Mouse (Mus musculus) right cerebral cortex, postnatal 14 days (tissue): Measurements from ENCODE around the gene Pgrmc1.
"Not testable (repeated sequence)": the region's sequence is repeated elsewhere in the genome, so short reads cannot be mapped to it uniquely, and the experiment has no call there.

Experiments
- DNase-seq: peaks from one replicate; pipeline ENCODE4 v3.0.0; 2022

Gene Pgrmc1

GRCm38 (mm10) chrX:36597707-36598389 lies at the start of gene Pgrmc1:
Gene Pgrmc1, plus strand, starts transcription at chrX:36598206.
- peak; percentile 72 for DNase-seq

DNA sequence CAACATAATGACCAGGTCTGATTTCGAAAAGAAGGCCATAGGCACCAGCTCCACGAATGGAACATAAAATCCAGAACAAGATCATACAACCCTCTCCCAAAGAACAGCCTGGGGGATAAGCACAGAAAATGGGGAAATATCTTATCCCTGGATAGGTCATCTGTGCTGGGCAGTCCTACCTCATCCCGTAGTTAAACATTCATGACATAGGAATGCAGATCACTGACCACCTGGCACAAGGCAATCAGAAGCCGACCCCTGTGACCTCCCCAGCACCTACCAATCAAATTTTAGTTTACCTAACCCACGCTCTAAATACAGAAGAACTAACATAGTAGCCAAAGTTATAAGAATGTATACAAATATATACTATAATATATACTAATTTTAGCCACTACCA lies 49.2 kb upstream of the Pgrmc1 start:
- no peak for DNase-seq

GRCm38 (mm10) chrX:36550906-36551305 lies 47.1 kb upstream of the Pgrmc1 start:
- peak; percentile 14 for DNase-seq

- DNase-seq, result no peak
These were observed 46.7 kb upstream of the Pgrmc1 start for GRCm38 (mm10) chrX:36551351-36551750.

DNA sequence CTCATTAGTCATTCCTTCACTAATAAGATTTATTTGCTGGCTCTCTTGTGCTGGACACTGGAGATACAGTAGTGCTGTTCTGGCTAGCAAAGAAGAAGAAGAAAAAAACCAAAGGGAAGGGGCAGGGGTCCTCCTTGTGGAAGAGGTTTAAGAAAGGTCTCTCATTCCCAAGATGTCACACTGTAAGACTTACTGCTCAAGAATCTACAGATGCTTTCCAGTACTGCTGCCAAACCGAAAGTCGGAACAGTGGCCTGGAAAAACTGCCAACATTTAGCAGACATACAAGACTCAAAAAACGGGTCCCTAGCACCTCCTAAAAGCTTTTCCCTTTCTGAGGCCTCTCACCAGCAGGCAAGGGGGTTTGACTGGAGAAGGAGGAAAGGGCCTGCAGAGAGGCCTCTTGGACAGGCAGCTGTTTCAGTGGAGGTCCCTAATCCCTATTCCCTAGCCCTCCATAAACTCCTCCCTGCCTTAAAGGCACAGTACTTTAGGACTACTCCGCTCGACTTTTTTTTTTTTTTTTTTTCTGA lies 45.9 kb upstream of the Pgrmc1 start:
- DNase-seq, result peak; percentile 15

DNA sequence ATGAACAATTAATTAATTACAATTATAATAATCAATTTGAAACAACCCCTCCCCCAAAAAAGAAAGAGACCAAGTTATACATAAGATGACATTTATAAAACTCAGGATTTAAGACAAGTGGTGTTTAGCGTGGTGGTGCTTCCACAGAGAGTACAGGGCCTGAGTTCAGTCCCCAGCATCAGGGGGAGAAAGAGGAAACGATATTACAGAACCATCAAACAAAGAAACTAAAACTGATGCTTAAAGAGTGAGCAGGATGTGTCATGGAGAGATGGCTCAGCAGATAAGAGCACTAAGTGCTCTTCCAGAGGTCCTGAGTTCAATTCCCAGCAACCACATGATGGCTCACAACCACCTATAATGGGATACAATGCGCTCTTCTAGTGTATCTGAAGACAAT lies 45.3 kb upstream of the Pgrmc1 start:
- DNase-seq, result no peak

DNA sequence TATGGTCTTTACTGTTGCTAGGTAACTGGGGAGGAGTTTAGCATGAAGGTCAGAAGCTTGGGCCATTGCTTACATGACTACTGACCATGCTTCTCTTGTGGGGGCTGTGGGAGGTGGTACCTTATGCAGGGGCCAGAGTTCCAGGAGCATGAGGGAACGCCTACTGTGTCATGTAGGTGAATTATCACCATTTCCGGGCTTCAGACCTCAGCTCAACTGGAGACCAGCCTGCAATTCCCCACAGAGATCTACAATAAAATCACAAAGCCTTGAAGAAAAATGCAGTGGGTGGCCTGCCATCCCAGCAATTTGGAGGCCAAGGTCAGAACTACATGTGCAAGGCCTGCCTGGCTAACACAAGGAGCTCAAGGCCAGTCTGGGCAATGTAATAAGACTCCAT lies 42.8 kb upstream of the Pgrmc1 start:
- DNase-seq, result not testable (repeated sequence)

DNA sequence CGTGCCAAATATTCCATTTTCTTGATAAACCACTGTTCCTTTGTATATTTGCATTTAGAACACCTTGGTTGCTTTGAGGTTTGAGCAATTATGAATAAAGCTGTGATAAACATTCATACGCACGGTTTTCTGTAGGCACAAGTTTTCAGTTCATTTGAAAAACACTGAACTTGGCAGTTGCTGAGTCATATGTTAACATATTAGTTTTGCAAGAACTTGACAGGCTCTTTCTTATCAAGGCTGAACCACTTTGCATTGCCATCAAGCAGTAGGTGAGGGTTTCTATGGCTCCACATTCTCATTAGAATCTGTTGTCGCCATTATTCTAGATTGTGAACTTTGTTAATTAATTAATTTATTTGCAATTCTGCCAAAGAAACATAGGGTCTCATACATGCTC lies 37.8 kb upstream of the Pgrmc1 start:
- DNase-seq, result no peak

- peak; percentile 54 for DNase-seq
These were observed 36.4 kb upstream of the Pgrmc1 start for GRCm38 (mm10) chrX:36561650-36562049.

DNA sequence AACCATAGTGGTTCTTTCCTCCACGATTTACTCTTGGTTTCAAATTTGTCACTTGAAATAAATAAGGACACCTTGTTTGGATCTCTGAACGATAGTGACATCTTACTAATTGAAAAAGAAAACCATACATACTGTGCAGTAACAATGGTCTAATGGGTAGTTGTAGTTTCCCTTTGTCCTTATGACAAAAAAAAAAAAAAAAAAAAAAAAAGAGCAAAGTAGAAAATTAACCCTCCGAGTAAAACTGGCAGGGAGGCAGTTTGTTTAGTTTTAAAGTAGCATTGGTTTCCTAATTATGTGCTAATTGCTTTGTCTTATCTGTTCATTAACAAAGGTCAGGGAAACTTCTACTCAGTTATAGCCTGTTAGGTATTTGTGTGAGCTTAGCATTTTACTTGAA lies 35.9 kb upstream of the Pgrmc1 start:
- DNase-seq, result no peak

GRCm38 (mm10) chrX:36586629-36587303 lies 11.2 kb upstream of the Pgrmc1 start:
- no peak for DNase-seq

- DNase-seq, result peak; percentile 15
These were observed 10.4 kb upstream of the Pgrmc1 start for GRCm38 (mm10) chrX:36587304-36588209.

DNA sequence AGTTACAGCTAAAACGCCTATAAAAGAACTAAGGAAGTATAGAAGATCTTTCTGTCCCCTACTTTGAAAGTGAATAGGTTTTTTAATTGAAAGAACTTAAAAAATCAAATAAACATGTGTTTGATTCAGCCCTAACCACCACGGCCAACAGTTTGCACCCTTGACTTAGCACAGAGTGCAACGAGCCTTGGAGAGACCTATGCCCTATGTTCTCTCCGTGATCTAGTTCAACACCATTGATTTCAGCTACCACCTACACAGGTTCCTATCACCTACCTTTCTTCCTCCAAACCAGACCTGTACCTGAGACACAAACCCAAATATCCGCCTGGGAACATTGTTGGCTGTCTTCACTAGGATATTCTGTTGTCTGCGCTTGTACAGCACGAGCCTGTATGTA lies 7.7 kb upstream of the Pgrmc1 start:
- no peak for DNase-seq

DNA sequence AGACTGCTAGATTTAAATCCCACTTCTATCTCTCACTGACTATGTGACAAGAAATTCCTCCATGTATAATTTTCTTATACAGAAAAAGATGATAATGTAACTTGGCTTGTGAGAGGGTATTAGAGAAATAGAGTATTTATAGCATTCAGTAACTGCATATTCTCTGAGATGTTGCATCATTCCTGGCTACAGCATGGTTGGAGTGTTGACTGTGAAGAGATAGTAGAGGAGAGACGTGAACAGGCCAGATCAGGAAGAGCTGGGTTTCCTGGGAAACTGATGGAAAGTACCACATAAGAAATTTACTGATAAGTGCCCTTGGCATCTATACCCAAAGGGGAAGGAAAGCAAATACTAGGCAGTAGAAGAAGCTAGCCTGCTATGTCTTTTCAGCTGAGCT lies 6.9 kb upstream of the Pgrmc1 start:
- no peak for DNase-seq

DNA sequence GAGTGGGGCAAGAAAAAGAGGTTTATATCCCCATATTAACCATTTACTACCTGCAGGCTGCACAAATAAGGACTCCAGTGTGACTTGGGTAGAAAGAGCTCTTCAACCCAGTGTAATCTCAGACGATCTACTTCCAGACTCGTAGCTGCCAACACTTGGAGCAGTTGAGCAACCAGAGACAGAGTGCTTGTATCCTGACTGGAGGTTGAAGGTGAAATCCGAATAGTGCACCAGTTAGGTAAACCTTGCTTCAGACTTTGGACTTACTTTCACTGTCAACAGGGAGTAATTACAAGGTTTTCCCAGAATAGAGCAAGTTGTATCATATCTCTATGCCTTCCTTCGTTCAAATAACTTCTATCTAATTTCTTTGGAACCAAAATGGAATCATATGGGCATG lies 6.5 kb upstream of the Pgrmc1 start:
- no peak for DNase-seq

- DNase-seq, result no peak
These were observed 2.8 kb upstream of the Pgrmc1 start for GRCm38 (mm10) chrX:36595247-36595646.

DNA sequence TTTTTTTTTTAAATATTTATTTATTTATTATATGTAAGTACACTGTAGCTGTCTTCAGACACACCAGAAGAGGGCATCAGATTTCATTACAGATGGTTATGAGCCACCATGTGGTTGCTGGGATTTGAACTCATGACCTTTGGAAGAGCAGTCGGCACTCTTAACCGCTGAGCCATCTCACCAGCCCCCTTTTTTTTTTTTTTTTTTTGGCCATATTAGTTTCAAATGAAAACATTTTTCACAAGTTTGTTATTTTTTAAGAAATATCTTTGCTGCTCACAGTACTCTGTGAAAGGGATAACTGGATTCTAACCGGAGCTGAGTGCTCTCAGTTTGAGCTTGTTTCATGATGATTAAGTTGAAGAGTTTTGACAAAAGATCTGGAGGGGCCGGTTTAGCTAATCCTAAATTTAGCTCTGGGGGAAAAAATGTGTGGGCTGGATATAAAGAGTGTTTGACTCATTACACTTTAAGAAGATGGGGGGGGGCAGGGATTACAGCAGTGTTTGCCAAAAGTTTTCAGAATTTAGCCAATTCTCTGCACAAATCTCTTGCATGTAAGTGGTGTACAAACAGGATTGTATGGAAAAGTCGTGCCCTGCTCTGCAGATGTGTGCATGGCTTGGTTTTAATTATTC lies 1.4 kb upstream of the Pgrmc1 start:
- not testable (repeated sequence) for DNase-seq

- no peak for DNase-seq
These were observed 394 bp downstream of the Pgrmc1 start for GRCm38 (mm10) chrX:36598390-36598810.

DNA sequence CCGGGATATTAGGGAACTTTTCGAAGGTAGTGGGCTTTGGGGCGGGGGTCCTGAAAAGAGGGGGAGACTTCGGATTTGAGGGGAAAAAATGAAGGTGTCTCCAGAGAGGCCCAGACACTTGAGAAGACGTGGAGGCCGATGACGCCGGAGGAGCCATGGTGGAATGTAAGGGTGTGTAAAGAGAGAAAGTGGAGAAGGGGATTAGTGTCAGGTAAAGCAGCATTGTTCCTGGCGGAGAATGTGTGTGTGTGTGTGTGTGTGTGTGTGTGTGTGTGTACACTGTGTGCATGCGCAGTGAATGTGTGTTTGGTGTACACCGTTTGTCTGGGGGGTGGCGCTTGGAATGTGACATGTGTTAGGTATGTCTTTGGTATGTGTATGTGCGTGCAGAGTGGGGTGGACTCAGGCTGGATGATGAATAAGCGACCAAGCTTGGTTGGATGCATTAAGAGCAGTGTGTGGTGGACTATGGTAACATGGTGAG lies 897 bp downstream of the Pgrmc1 start:
- peak; percentile 13 for DNase-seq

GRCm38 (mm10) chrX:36599656-36600055 lies 1.6 kb downstream of the Pgrmc1 start:
- no peak for DNase-seq

GRCm38 (mm10) chrX:36600066-36600465 lies 2.1 kb downstream of the Pgrmc1 start:
- no peak for DNase-seq

- DNase-seq, result no peak
These were observed 4.9 kb downstream of the Pgrmc1 start for GRCm38 (mm10) chrX:36602926-36603325.

GRCm38 (mm10) chrX:36604040-36604439 lies 6.0 kb downstream of the Pgrmc1 start:
- no peak for DNase-seq
